Mouse (Mus musculus): Measurements from ENCODE around the gene Src. TPM values are rescaled to one million over a fixed set of nuclear protein-coding genes. Genes with fewer than 3 reads are reported as not detected.
A peak's percentile ranks its signal among the peaks of the same experiment; 100 is the strongest.
"Not testable (repeated sequence)": the region's sequence is repeated elsewhere in the genome, so short reads cannot be mapped to it uniquely, and the experiment has no call there.

Gene Src
- polyA plus RNA-seq, 1 experiment from 2014 or later, result 23.9 TPM

- Histone ChIP-seq H3K4me3 (ENCODE audit: low read depth, low read length) (no peak overlapping the region), H3K4me2 (replicated peaks; ENCODE audit: low read depth) (no peak overlapping the region), H3K27ac (ENCODE audit: low read depth, low read length) (no peak overlapping the region), H3K9ac (ENCODE audit: low read depth, low read length) (no peak overlapping the region), H3K36me3 (ENCODE audit: control insufficient read depth, insufficient read depth) (peaks cover 20% of the 10 kb centered on the region), H3K9me3 (ENCODE audit: control insufficient read depth) (no peaks in the 10 kb centered on the region), H3K27me3 (replicated peaks; ENCODE audit: control insufficient read depth, insufficient read depth, low read length) (no peaks in the 10 kb centered on the region), H3K4me1 (replicated peaks; ENCODE audit: control insufficient read depth, insufficient read depth, low read length) (no peaks in the 10 kb centered on the region)
- ATAC-seq, result no peak
- TF ChIP-seq CTCF (IDR thresholded peaks at IDR 0.05; ENCODE audit: low read depth), result no peak
- 50% methylated on average over 6 of the region's 6 CpGs for WGBS
Observed at GRCm38 (mm10) chr2:157474269-157474729, 56.1 kb downstream of the Src start.

GRCm38 (mm10) chr2:157475437-157476379 is 57.5 kb downstream of the Src start:
- H3K4me3 ChIP-seq (ENCODE audit: low read depth, low read length), result no peak overlapping the region
- 41% methylated on average over 13 of the region's 13 CpGs for WGBS
- H3K4me2 ChIP-seq (replicated peaks; ENCODE audit: low read depth), result no peak overlapping the region
- ATAC-seq, result no peak
- H3K36me3 ChIP-seq (ENCODE audit: control insufficient read depth, insufficient read depth), result peaks cover 6% of the 10 kb centered on the region; the same call in 1 of the 2 replicates
- H3K4me1 ChIP-seq (replicated peaks; ENCODE audit: control insufficient read depth, insufficient read depth, low read length), result no peaks in the 10 kb centered on the region
- H3K9me3 ChIP-seq (ENCODE audit: control insufficient read depth), result no peaks in the 10 kb centered on the region
- TF ChIP-seq CTCF (IDR thresholded peaks at IDR 0.05; ENCODE audit: low read depth), result no peak
- H3K9ac ChIP-seq (ENCODE audit: low read depth, low read length), result no peak overlapping the region
- H3K27ac ChIP-seq (ENCODE audit: low read depth, low read length), result no peak overlapping the region; the same call in 1 of the 2 replicates
- H3K27me3 ChIP-seq (replicated peaks; ENCODE audit: control insufficient read depth, insufficient read depth, low read length), result no peaks in the 10 kb centered on the region

- Histone ChIP-seq H3K9ac (ENCODE audit: low read depth, low read length) (no peak overlapping the region), H3K4me1 (replicated peaks; ENCODE audit: control insufficient read depth, insufficient read depth, low read length) (no peaks in the 10 kb centered on the region), H3K27me3 (replicated peaks; ENCODE audit: control insufficient read depth, insufficient read depth, low read length) (no peaks in the 10 kb centered on the region), H3K9me3 (ENCODE audit: control insufficient read depth) (no peaks in the 10 kb centered on the region), H3K4me2 (replicated peaks; ENCODE audit: low read depth) (no peak overlapping the region), H3K36me3 (ENCODE audit: control insufficient read depth, insufficient read depth) (no peaks in the 10 kb centered on the region), H3K4me3 (ENCODE audit: low read depth, low read length) (no peak overlapping the region), H3K27ac (ENCODE audit: low read depth, low read length) (no peak overlapping the region)
- 78% methylated on average over 8 of the region's 8 CpGs for WGBS
- ATAC-seq, result no peak
- no peak for TF ChIP-seq CTCF (IDR thresholded peaks at IDR 0.05; ENCODE audit: low read depth)
Observed at GRCm38 (mm10) chr2:157478651-157479050, 60.4 kb downstream of the Src start.

GRCm38 (mm10) chr2:157479858-157480568 is 61.8 kb downstream of the Src start:
- Histone ChIP-seq H3K4me2 (replicated peaks; ENCODE audit: low read depth) (no peak overlapping the region), H3K4me1 (replicated peaks; ENCODE audit: control insufficient read depth, insufficient read depth, low read length) (no peaks in the 10 kb centered on the region), H3K27ac (ENCODE audit: low read depth, low read length) (no peak overlapping the region), H3K36me3 (ENCODE audit: control insufficient read depth, insufficient read depth) (no peaks in the 10 kb centered on the region), H3K9ac (ENCODE audit: low read depth, low read length) (no peak overlapping the region), H3K4me3 (ENCODE audit: low read depth, low read length) (no peak overlapping the region), H3K27me3 (replicated peaks; ENCODE audit: control insufficient read depth, insufficient read depth, low read length) (no peaks in the 10 kb centered on the region), H3K9me3 (ENCODE audit: control insufficient read depth) (no peaks in the 10 kb centered on the region)
- TF ChIP-seq CTCF (IDR thresholded peaks at IDR 0.05; ENCODE audit: low read depth), result peak; percentile 81
- peak; percentile 81 for ATAC-seq
- 44% methylated on average over 15 of the region's 15 CpGs for WGBS

GRCm38 (mm10) chr2:157482729-157483128 is 64.5 kb downstream of the Src start:
- Histone ChIP-seq H3K4me2 (replicated peaks; ENCODE audit: low read depth) (no peak overlapping the region), H3K9ac (ENCODE audit: low read depth, low read length) (no peak overlapping the region), H3K9me3 (ENCODE audit: control insufficient read depth) (no peaks in the 10 kb centered on the region), H3K27me3 (replicated peaks; ENCODE audit: control insufficient read depth, insufficient read depth, low read length) (no peaks in the 10 kb centered on the region), H3K27ac (ENCODE audit: low read depth, low read length) (no peak overlapping the region), H3K4me3 (ENCODE audit: low read depth, low read length) (no peak overlapping the region), H3K36me3 (ENCODE audit: control insufficient read depth, insufficient read depth) (no peaks in the 10 kb centered on the region), H3K4me1 (replicated peaks; ENCODE audit: control insufficient read depth, insufficient read depth, low read length) (no peaks in the 10 kb centered on the region)
- WGBS, result 65% methylated on average over 12 of the region's 12 CpGs
- no peak for ATAC-seq
- no peak for TF ChIP-seq CTCF (IDR thresholded peaks at IDR 0.05; ENCODE audit: low read depth)

- 93% methylated on average over 5 of the region's 5 CpGs for WGBS
- not testable (repeated sequence) for ATAC-seq
Observed at GRCm38 (mm10) chr2:157486559-157486958, 68.3 kb downstream of the Src start.

More at GRCm38 (mm10) chr2:157486559-157486958, 68.3 kb downstream of the Src start:
- not testable (repeated sequence) for H3K4me3 ChIP-seq (ENCODE audit: low read depth, low read length); H3K9me3 ChIP-seq (ENCODE audit: control insufficient read depth); H3K4me1 ChIP-seq (replicated peaks; ENCODE audit: control insufficient read depth, insufficient read depth, low read length); H3K4me2 ChIP-seq (replicated peaks; ENCODE audit: low read depth); H3K27me3 ChIP-seq (replicated peaks; ENCODE audit: control insufficient read depth, insufficient read depth, low read length); H3K36me3 ChIP-seq (ENCODE audit: control insufficient read depth, insufficient read depth); H3K9ac ChIP-seq (ENCODE audit: low read depth, low read length); H3K27ac ChIP-seq (ENCODE audit: low read depth, low read length)

Data from intestine, postnatal 0 days (tissue).